Mouse (Mus musculus) thymus, adult 2 months (tissue): ENCODE results near the gene Olfr279. TPM values are rescaled to one million over a fixed set of nuclear protein-coding genes. Genes with fewer than 3 reads are reported as not detected.
"Not testable (repeated sequence)": the region's sequence is repeated elsewhere in the genome, so short reads cannot be mapped to it uniquely, and the experiment has no call there.

Experiments
- DNase-seq: peaks from one replicate; pipeline ENCODE4 v3.0.0; 2021
- H3K27ac ChIP-seq: fragments of 200-500 bp; 2 replicates; pipeline ENCODE4 v1.5.1; 2012; ENCODE audit warnings: low read length, control low read depth; ENCODE audit not compliant: control insufficient read depth, insufficient read depth
- H3K27me3 ChIP-seq: fragments of 200-500 bp; 2 replicates; pipeline ENCODE4 v1.6.1; 2012; ENCODE audit warnings: mild to moderate bottlenecking, low read length, moderate library complexity, mixed read lengths; ENCODE audit not compliant: control insufficient read depth, insufficient read depth
- H3K36me3 ChIP-seq: fragments of 200-500 bp; 2 replicates; pipeline ENCODE4 v1.6.1; 2012; ENCODE audit warnings: mild to moderate bottlenecking, low read length, moderate library complexity; ENCODE audit not compliant: control insufficient read depth, insufficient read depth
- H3K4me1 ChIP-seq: fragments of 200-500 bp; replicated peaks from 2 replicates; pipeline ENCODE4 v1.6.1; 2012; ENCODE audit warnings: low read length; ENCODE audit not compliant: control insufficient read depth, insufficient read depth
- H3K4me3 ChIP-seq: fragments of 200-500 bp; 2 replicates; pipeline ENCODE4 v1.5.1; 2012; ENCODE audit warnings: mild to moderate bottlenecking, low read length, control low read depth, moderate library complexity; ENCODE audit not compliant: control insufficient read depth, insufficient read depth
- CTCF ChIP-seq: fragments of 200-500 bp; IDR thresholded peaks from 2 replicates; pipeline ENCODE4 v1.5.1; 2012; ENCODE audit warnings: mild to moderate bottlenecking, control low read depth, low read length, moderate library complexity, borderline replicate concordance; ENCODE audit not compliant: control insufficient read depth, poor library complexity, insufficient read depth; ENCODE audit errors: extremely low read depth
- POLR2A ChIP-seq: fragments of 200-500 bp; IDR thresholded peaks from 2 replicates; pipeline ENCODE4 v1.6.1; 2012; ENCODE audit warnings: mild to moderate bottlenecking, low read length, control low read depth, moderate library complexity; ENCODE audit not compliant: control insufficient read depth, poor library complexity, insufficient read depth; ENCODE audit errors: extremely low read depth
- WGBS: fragments of 180-500 bp; shearing (Covaris S2); methylation state at CpG from one replicate; pipeline ENCODE4 v1.1.7; 2018; 5-methylcytosine and 5-hydroxymethylcytosine counted together
- polyA plus RNA-seq: library from polyadenylated mRNA; depleted of rRNA; stranded (reverse); fragments of >200 nt; gene quantifications from 2 replicates; pipeline ENCODE4 v1.2.3, GENCODE M21; 2012

Olfr279 gene
- polyA plus RNA-seq, 1 experiment = not detected

GRCm38 (mm10) chr15:98510438-98511385 is 18.5 kb downstream of the Olfr279 start:
- Histone ChIP-seq H3K4me1 (peaks cover 46% of the 10 kb centered on the region), H3K4me3 (peak overlapping the region; percentile 36), H3K27ac (peak overlapping the region; percentile 91), H3K36me3 (no peaks in the 10 kb centered on the region), H3K27me3 (no peaks in the 10 kb centered on the region)
- TF ChIP-seq CTCF (peak; percentile 87; the same call in 1 of the 2 replicates), POLR2A (0 out of 2 replicates have a peak, but pooled peaks have one; percentile 14)
- 22% methylated on average over 25 of the region's 25 CpGs for WGBS
- peak; percentile 85 for DNase-seq

DNA sequence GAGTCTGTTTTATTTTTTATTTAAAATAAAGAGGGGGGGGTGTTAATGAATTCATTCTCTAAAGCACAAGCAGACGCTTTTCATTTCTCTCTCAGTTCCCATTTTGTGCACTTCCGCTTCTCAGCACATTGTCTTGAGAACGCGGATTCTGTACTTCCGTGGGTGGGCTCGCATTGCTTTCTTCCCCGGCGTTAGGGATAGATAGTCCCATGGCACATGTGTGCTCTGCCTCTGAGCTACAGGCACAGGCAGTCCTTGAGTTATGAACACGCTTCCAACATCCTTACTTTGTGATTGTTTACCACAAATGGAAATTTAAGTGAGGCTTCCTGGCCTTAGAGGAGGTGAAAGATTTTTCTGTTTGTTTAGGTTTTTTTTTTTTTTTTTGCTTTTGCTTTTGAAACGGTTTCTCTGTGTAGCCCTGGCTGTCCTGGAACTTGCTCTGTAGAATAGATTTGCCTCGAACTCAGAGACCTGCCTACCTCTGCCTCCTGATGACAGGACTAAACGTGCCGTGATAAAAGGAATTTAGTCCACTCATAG is 19.3 kb downstream of the Olfr279 start:
- TF ChIP-seq POLR2A (no peak), CTCF (no peak)
- DNase-seq = peak; percentile 57
- no peaks in the 10 kb centered on the region for H3K27me3 ChIP-seq
- WGBS = 16% methylated on average over 13 of the region's 13 CpGs
- no peak overlapping the region for H3K4me3 ChIP-seq
- no peaks in the 10 kb centered on the region for H3K36me3 ChIP-seq
- peak overlapping the region; percentile 91 for H3K27ac ChIP-seq
- H3K4me1 ChIP-seq = peaks cover 42% of the 10 kb centered on the region

DNA sequence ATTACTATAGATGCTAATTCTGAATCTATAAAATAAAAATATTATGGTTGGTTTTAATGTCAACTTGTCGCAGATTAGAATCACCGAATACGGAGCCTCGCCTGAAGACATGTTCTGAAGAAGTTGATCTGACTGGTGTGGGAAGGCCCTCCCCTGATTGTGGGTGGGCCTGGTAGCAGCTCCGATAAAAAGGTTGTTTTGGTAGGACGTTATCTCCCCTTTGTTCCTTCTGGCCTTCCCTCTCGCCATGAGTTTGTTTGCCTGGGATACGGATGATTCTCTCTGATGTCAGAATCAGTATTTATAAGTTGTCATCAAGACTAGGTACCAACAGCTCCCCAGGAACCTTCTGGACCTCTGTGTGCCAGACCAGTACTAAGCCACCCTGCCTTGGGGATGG is 20.0 kb downstream of the Olfr279 start:
- Histone ChIP-seq H3K27ac (no peak overlapping the region), H3K4me3 (no peak overlapping the region), H3K27me3 (no peaks in the 10 kb centered on the region), H3K36me3 (no peaks in the 10 kb centered on the region), H3K4me1 (peaks cover 40% of the 10 kb centered on the region)
- WGBS = 86% methylated on average over 8 of the region's 8 CpGs
- DNase-seq = no peak
- TF ChIP-seq POLR2A = no peak
- no peak for TF ChIP-seq CTCF

- no peak for DNase-seq
- peaks cover 36% of the 10 kb centered on the region for H3K4me1 ChIP-seq
- no peak for TF ChIP-seq POLR2A
- TF ChIP-seq CTCF = no peak
- H3K27me3 ChIP-seq = no peaks in the 10 kb centered on the region
- H3K4me3 ChIP-seq = no peak overlapping the region
- 36% methylated on average over 17 of the region's 17 CpGs for WGBS
- H3K36me3 ChIP-seq = no peaks in the 10 kb centered on the region
- peak overlapping the region; percentile 55 for H3K27ac ChIP-seq
Observed at GRCm38 (mm10) chr15:98512799-98513321, 20.7 kb downstream of the Olfr279 start.

DNA sequence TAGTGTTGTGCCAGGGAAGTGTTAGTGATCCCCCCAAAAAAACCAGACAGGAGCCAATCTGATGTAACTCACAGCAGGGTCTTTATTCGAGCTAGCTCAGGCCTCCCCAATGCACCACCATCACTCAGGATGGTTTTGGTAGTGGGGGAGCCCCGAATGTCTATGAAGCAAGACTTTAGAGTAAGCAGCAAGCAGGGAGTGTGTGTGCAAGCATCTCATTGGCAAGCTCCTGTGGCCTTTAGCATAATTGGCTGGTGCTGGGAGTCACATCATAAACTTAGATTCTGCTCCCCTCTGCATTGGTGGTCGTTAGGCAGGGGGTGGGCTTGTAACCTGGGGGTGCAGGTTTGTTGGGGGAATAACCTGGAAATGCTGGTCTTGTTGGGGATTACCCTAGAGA is 21.5 kb downstream of the Olfr279 start:
- H3K36me3 ChIP-seq, H3K27me3 ChIP-seq, H3K4me3 ChIP-seq, DNase-seq: not testable (repeated sequence)
- WGBS = 25% methylated on average over 3 of the region's 3 CpGs
- H3K27ac ChIP-seq = peak overlapping the region; percentile 91
- peaks cover 36% of the 10 kb centered on the region for H3K4me1 ChIP-seq

- Histone ChIP-seq H3K27me3 (no peaks in the 10 kb centered on the region), H3K36me3 (peaks cover 5% of the 10 kb centered on the region; the same call in 1 of the 2 replicates), H3K4me3 (no peak overlapping the region), H3K4me1 (peaks cover 36% of the 10 kb centered on the region), H3K27ac (peak overlapping the region; percentile 91)
- WGBS = 5% methylated on average over 8 of the region's 8 CpGs
- TF ChIP-seq POLR2A (no peak), CTCF (no peak)
- DNase-seq = peak; percentile 73
Observed at GRCm38 (mm10) chr15:98514146-98514545, 21.9 kb downstream of the Olfr279 start.

GRCm38 (mm10) chr15:98514845-98515244 is 22.6 kb downstream of the Olfr279 start:
- peak overlapping the region; percentile 91 for H3K27ac ChIP-seq
- H3K27me3 ChIP-seq, H3K4me3 ChIP-seq, DNase-seq: not testable (repeated sequence)
- WGBS = 87% methylated on average over 2 of the region's 2 CpGs
- peaks cover 10% of the 10 kb centered on the region for H3K36me3 ChIP-seq
- peaks cover 36% of the 10 kb centered on the region for H3K4me1 ChIP-seq
